Mouse (Mus musculus) CD8-positive naive resting alpha-beta T cell, adult 2 months (primary cell): ENCODE data around the gene Foxe1.

Source experiments
- DNase-seq, 2 experiments: peaks; one replicate each; pipeline ENCODE4 v3.0.0; 2022; ENCODE audit warnings: low read depth in 2 of 2, low spot score in 2 of 2

Foxe1 gene

GRCm38 (mm10) chr4:46343596-46344260 lies at the start of gene Foxe1:
Gene Foxe1, plus strand, starts transcription at chr4:46343609.
- no peak for DNase-seq

GRCm38 (mm10) chr4:46304071-46304470 lies 39.3 kb upstream of the Foxe1 start:
- no peak for DNase-seq

DNA sequence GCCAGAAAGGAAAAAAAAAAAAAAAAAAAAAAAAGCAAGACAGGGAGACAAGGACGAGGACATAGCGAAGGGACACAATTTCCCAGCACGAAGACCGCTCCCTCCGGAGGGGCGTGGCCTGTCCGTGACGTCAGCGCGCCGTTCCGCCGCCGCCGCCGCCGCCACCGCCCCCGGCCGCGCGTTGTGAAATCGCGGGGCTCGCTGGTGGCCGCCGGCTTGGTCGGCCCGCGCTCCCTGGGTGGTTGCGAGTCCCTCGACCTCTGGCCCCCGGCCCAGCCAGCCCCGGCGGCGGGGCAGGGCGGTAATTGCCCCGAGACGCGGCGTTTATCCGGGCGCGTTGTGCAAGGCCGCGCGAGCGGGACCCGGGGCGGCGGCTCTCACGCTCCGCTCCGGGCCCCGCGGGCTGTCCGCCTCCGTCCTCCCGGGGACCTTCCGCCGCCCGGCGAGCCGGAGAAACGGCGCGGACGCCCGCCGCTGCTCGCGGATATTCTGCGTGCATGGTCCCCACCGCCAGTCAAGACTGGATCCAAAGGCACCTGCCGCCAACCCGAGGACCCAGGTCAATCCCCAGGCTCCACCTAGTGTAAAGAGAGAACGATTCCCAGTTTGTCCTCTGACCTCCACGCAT lies 38.5 kb upstream of the Foxe1 start:
- DNase-seq, result peak; percentile 22 to 46

GRCm38 (mm10) chr4:46305436-46305835 lies 38.0 kb upstream of the Foxe1 start:
- no peak for DNase-seq

DNA sequence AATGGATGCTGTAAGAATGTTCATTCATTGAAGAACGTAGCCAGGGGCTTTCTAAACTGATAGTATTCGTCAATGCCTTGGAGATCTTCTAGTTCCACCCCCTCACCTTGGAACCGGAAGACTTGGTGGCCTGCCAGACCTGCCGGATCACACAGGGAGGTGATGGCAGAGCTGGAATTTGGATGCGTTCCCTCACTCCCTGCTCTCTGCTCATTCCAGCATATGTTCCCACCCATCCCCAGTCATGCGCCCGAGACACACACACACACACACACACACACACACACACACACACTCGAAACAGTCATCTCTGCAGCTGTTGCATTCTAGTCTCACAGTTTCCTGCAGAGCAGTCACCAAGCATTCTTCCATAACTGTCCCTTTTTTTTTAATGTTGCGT lies 36.1 kb upstream of the Foxe1 start:
- no peak for DNase-seq

GRCm38 (mm10) chr4:46307869-46308268 lies 35.5 kb upstream of the Foxe1 start:
- no peak for DNase-seq

DNA sequence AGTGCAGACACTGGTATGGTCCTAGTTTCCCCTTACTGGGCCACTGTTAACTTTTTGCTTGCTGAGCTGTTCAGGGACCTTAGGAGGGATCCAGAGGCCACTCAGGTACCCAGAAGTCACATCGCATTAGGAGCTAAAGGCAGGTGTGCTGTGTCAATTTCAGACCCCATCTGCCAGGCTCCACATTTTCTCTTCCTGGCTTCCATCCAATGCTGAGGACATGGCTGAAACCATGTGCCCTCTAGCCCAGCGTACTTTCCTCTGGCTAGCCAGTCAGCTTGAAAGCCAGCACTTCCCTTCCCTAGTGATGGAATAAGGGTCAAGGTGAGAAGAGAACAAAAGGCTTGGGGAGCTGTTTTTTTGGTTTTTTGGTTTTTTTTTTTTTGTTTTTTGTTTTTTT lies 31.8 kb upstream of the Foxe1 start:
- no peak for DNase-seq

DNA sequence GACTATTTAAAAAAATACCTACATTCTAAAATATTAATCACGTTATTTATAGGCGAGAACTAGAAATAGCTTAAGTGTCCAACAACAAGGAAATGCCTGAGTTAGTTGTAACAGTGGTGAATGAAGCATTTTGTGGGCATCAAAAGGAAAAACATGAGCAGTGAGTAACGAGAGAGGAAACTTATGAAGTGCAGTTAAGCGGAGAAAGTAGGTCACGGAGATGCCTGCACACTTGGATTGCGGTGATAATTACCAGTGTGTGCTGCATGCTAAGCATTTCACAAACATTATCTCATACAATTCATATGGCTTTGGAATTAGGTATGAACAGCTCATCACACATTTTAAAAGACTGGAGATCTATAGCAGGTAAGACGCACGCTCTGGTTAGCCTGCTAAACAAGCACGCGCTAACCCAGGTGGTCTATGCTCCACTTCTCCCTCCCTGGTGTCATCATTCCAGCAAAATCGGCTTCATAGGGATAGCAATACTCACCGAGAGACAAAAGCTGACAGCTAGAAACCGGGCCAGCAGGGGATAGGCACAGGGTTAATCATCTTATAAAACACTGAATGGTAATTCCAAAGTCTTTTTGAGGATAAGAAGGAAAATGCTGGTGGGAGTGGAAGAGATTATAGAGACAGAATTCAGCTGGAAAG lies 21.5 kb upstream of the Foxe1 start:
- no peak for DNase-seq

GRCm38 (mm10) chr4:46322715-46323114 lies 20.7 kb upstream of the Foxe1 start:
- no peak for DNase-seq

DNA sequence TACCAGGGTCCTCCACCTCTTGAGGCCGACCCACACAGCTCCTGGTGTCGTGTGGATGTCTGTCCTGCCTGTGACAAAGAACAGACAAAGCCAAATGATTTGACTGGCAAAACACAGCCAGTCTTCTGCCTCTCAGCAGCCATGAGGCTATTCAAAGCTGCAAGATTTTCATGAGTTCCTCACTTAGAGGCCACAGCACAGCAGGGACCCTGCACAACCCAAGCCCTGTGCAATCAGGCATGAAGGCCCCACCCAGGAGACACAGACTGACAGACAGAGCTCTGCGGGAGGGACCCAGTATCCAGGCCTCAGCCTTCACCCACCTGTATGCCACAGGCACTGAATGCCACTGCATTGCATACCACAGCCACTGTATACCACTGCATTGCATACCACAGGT lies 14.5 kb upstream of the Foxe1 start:
- DNase-seq, result no peak

DNA sequence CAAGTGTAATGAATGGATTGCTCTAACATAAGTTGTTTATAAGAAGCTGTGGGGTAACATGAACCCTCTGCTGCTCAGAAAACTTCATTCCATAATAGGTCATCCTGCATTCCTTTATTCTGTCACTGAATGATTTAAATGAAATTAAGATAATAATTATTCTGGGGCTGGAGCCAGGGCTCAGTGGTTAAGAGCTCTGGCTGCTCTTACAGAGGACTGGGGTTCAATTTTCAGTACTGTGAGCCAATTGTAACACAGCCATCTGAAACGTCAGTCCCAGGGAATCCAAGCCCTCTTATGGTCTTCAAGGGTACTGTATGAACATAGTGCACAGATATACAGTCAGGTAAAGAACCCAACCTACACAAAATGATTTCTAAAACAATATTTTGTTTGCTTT lies 7.6 kb upstream of the Foxe1 start:
- no peak for DNase-seq

DNA sequence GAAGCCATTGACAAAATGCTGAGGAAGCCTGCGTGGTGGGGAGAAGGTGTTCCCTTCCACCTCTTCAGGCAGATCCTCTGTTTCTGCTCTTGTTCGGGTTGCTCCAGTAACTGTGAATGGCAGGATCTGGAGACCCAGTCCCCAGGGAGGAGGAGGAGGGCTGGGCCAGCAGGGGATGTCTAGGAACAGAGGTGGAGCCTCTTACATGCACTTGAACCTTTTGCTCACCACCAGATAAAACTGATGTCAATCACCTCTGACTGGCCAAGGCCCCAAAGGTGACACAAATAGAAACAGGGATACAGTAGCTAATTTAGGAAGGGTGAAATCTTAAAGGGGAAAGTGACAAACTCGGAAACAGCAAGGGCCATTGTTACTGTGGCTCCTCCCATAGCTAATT lies 5.4 kb upstream of the Foxe1 start:
- DNase-seq, result no peak

DNA sequence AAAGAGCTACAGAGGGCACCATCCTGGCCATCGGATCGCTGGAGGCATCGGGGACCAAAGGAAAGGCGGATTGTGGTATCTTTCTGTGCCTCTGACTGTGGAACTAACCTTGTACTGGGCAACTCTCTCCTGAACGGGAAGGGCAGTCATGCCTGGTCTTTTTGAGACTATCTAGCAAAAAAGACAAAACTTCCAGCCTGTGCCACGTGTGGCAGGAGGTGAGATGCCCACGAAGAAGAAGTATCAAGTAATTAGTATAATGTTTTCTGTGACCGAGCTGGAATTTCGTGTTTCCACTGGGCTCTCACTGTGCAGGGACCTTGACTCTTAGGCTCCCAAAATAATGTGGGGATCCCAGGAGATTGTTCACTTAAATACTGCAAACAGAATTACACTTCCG lies 4.4 kb upstream of the Foxe1 start:
- DNase-seq, result no peak

- no peak for DNase-seq
These were observed 3.8 kb upstream of the Foxe1 start for GRCm38 (mm10) chr4:46339584-46339983.

DNA sequence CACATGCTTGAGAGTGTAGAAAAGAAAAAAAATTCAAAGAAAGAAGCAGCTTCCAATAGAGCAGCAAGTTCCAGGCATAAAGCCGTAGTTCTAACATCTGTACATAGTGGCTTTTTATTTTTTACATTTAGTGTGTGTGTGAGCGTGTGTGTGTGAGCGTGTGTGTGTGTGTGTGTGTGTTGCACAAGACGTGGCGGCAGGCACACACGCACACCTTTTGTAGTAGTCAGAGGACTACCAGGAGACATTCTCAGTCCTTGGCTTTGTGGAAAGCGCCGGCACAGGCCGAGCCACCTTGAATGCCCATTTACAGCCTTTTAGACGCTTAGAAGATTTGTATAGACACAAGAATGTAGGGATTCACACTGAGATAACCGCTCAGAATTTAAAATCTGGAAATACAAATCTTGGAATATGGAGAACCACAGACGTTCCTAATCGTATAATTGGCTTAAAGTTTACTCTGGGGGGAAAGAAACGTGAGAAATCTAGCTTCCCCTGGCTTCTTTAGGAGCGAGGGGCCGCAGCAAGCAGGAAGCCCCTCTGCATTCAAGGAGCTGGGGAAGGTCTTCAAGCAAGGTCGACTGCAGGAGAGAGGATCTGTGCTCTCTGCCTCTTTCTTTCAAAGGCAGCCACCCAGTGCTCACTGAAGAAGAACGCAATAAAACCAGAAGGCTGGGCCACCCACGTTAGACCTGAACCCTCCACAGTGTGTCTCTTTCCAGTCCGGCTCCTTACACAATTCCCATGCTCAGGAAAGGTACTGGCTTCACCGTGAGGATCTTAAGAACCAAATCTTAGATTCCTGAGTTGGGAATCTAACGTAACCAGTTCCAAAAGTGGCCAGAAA lies 1.4 kb upstream of the Foxe1 start:
- no peak for DNase-seq

GRCm38 (mm10) chr4:46342711-46343286 lies 610 bp upstream of the Foxe1 start:
- DNase-seq, result no peak

- DNase-seq, result no peak
These were observed 879 bp downstream of the Foxe1 start for GRCm38 (mm10) chr4:46344288-46344687.

GRCm38 (mm10) chr4:46345056-46345772 lies 1.8 kb downstream of the Foxe1 start:
- no peak for DNase-seq

- no peak for DNase-seq
These were observed 2.3 kb downstream of the Foxe1 start for GRCm38 (mm10) chr4:46345773-46346100.

DNA sequence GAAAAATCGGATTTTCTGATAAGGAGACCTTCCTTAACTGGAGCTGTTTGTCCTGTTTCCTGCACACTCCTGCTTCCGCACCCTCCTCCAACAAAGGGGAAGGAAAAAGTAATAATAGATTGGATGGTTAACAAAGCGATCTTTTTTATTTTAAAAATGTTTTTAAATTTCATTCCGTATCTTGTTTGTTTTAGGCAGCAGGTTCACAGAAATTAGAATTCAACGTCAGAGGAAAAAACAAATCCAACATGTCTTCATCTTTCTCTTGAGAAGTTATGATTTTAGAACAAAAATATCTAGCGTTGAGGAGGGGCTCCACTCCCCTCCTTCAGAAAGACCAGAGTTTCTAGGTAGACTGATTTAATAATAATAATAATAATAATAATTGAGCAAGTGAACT lies 2.8 kb downstream of the Foxe1 start:
- no peak for DNase-seq

DNA sequence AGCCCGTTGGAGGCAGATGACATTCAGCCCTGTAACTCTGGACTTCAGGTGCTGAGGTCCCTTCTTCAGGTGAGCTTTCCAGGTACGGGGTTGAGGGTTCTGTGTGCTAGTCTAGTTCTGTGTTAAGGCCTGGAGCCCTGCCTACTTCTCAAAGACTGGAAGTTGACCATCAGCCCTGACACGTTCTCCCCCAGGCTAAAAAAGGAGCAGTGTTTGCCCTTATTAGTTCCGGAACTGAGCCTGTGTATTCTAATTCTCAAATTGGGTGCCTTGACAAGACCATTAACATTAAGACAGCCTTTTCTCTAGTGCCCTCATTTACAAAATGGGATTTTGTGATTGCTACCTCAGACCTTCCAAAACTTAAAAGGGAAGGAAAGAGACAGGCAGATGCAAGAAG lies 3.7 kb downstream of the Foxe1 start:
- no peak for DNase-seq
